Mouse (Mus musculus): ENCODE results near the gene Trak1. TPM values are rescaled to one million over a fixed set of nuclear protein-coding genes. Genes with fewer than 3 reads are reported as not detected.
"Not testable (repeated sequence)": the region's sequence is repeated elsewhere in the genome, so short reads cannot be mapped to it uniquely, and the experiment has no call there.

Trak1 gene
- polyA plus RNA-seq, 1 experiment = 22.2 TPM

DNA sequence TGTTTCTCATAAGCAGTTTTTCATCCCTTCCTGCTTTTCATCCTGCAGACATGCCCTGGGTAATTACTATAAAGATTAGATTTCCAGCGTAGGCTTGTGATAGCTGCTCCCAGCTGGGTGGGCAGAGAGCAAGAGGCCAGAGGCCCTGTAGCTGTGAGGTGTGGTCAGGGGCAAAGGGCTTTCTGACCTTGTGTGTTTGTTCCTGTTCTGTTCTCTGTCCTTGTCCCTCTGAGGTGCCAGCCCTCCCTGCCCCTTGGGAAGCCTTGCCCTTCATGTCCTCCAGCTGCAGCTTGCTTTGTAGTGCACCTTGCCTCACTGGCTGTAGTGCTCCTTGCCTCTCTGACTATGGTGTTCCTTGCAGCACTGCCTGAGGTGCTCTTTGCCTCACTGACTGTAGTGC, 139.2 kb downstream of the Trak1 start:
- TF ChIP-seq POLR2A (IDR thresholded peaks at IDR 0.05; ENCODE audit: control insufficient read depth, low read depth, low read length) = no peak
- no peak for TF ChIP-seq CTCF (IDR thresholded peaks at IDR 0.05; ENCODE audit: control insufficient read depth, insufficient read depth, insufficient replicate concordance, low read depth, low read length)
- Histone ChIP-seq H3K36me3 (ENCODE audit: control insufficient read depth, insufficient read depth, low read length) (no peaks in the 10 kb centered on the region), H3K4me1 (ENCODE audit: control insufficient read depth, insufficient read depth, low read length) (peaks cover 7% of the 10 kb centered on the region), H3K4me3 (ENCODE audit: control insufficient read depth, low read depth, low read length) (no peak overlapping the region), H3K27me3 (ENCODE audit: control insufficient read depth, insufficient read depth, low read length) (no peaks in the 10 kb centered on the region), H3K27ac (ENCODE audit: control insufficient read depth, insufficient read depth, low read depth, low read length) (no peak overlapping the region)

DNA sequence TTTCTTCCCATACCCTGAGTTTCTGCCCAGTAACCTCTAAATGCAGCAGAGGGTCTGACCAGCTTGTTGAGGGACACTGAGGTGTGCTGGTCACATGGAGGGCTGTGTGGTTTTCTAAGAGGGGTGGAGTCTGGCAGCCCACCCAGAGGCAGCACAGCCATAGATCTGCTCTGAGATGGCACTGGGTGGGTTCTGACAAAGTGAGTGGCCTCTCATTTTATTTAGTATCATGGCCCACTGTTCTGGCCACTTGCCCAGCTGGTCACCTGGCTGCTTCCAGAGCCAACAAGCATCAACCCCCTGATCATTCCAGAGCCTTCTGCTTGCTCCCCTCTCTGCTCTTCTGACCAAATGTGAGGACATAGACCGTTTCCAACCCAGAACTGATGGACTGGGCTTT, 144.8 kb downstream of the Trak1 start:
- Histone ChIP-seq H3K27me3 (ENCODE audit: control insufficient read depth, insufficient read depth, low read length) (no peaks in the 10 kb centered on the region), H3K27ac (ENCODE audit: control insufficient read depth, insufficient read depth, low read depth, low read length) (no peak overlapping the region), H3K4me1 (ENCODE audit: control insufficient read depth, insufficient read depth, low read length) (peaks cover 8% of the 10 kb centered on the region), H3K4me3 (ENCODE audit: control insufficient read depth, low read depth, low read length) (no peak overlapping the region), H3K36me3 (ENCODE audit: control insufficient read depth, insufficient read depth, low read length) (no peaks in the 10 kb centered on the region)
- TF ChIP-seq POLR2A (IDR thresholded peaks at IDR 0.05; ENCODE audit: control insufficient read depth, low read depth, low read length) = no peak
- TF ChIP-seq CTCF (IDR thresholded peaks at IDR 0.05; ENCODE audit: control insufficient read depth, insufficient read depth, insufficient replicate concordance, low read depth, low read length) = no peak

DNA sequence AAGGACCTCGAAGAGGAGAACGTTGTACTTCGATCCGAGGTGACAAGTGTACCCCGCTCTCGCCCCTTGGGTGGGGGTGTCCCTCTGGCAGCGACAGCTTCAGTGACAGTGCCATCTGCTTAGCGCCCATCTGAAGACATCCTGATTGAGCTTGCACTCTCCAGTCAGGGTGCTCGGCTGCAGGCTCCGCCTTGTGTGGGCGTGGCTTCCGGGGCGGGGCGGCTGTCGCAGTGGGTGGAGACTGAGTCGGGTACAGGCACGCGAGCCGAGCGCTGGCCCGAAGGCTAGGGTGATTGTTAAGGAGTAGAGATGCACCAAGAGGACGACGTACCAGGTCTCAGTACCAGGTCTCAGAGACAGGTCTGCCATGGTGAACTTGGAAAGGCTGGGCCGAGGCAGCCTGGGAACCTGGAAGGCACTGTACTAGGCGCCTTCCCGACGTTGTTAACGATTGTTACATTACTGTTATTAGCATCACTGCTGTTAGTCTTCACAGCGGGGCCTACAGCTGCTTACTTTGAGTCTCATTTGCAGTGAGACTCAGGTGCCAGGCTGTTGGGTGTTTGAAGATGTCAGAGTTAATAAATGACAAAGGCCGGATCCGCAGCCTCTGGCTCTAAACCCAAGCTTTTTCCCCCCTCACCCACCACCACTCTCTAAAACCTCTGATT, 146.5 kb downstream of the Trak1 start:
- TF ChIP-seq CTCF (IDR thresholded peaks at IDR 0.05; ENCODE audit: control insufficient read depth, insufficient read depth, insufficient replicate concordance, low read depth, low read length) = no peak
- TF ChIP-seq POLR2A (IDR thresholded peaks at IDR 0.05; ENCODE audit: control insufficient read depth, low read depth, low read length) = peak; percentile 59; the same call in 1 of the 2 replicates
- peaks cover 8% of the 10 kb centered on the region for H3K4me1 ChIP-seq (ENCODE audit: control insufficient read depth, insufficient read depth, low read length)
- H3K36me3 ChIP-seq (ENCODE audit: control insufficient read depth, insufficient read depth, low read length) = no peaks in the 10 kb centered on the region
- no peaks in the 10 kb centered on the region for H3K27me3 ChIP-seq (ENCODE audit: control insufficient read depth, insufficient read depth, low read length)
- H3K27ac ChIP-seq (ENCODE audit: control insufficient read depth, insufficient read depth, low read depth, low read length) = no peak overlapping the region
- H3K4me3 ChIP-seq (ENCODE audit: control insufficient read depth, low read depth, low read length) = peak overlapping the region; percentile 69

DNA sequence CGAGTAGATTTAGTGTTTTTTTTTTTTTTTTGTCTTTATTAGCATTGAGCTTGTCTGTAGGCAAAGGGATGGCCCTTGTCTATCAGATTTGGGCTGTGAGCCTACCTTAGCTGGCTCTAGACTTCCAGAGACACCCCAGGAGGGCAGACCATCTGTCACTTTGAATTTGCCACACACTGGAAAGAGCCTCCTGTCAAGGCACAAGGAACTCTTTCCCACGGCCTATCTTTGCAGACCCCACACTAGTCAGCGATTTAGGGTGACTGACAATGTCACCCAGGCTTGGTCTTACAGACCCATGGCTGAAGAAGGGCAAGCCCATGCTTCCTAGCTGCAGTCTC, 147.0 kb downstream of the Trak1 start:
- no peak for TF ChIP-seq CTCF (IDR thresholded peaks at IDR 0.05; ENCODE audit: control insufficient read depth, insufficient read depth, insufficient replicate concordance, low read depth, low read length)
- TF ChIP-seq POLR2A (IDR thresholded peaks at IDR 0.05; ENCODE audit: control insufficient read depth, low read depth, low read length) = no peak
- H3K4me1 ChIP-seq (ENCODE audit: control insufficient read depth, insufficient read depth, low read length) = peaks cover 8% of the 10 kb centered on the region
- H3K27ac ChIP-seq (ENCODE audit: control insufficient read depth, insufficient read depth, low read depth, low read length) = no peak overlapping the region
- no peaks in the 10 kb centered on the region for H3K27me3 ChIP-seq (ENCODE audit: control insufficient read depth, insufficient read depth, low read length)
- H3K4me3 ChIP-seq (ENCODE audit: control insufficient read depth, low read depth, low read length) = peak overlapping the region; percentile 5; the same call in 1 of the 2 replicates
- H3K36me3 ChIP-seq (ENCODE audit: control insufficient read depth, insufficient read depth, low read length) = no peaks in the 10 kb centered on the region

DNA sequence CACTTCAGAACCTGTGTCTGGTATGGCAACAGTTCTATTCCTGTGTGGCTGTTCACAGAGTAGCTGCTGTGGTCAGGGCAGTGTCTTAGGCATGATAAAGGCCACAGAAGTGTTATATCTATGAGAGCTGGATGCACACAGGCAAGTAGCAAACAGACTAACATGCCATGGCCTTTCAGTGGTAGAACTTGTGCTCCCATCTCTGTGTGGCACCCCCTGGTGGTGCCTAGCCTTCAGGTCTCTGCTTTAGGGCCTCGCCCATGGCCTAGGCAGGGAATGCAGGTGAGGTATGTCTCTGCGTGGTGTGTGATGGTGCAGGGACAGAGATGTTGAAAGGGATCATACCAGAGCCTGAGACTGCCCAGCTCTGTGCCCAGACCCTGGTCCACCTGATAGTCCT, 148.1 kb downstream of the Trak1 start:
- H3K4me1 ChIP-seq (ENCODE audit: control insufficient read depth, insufficient read depth, low read length) = peaks cover 8% of the 10 kb centered on the region
- H3K36me3 ChIP-seq (ENCODE audit: control insufficient read depth, insufficient read depth, low read length) = no peaks in the 10 kb centered on the region
- TF ChIP-seq CTCF (IDR thresholded peaks at IDR 0.05; ENCODE audit: control insufficient read depth, insufficient read depth, insufficient replicate concordance, low read depth, low read length) = peak; percentile 43; the same call in 1 of the 2 replicates
- TF ChIP-seq POLR2A (IDR thresholded peaks at IDR 0.05; ENCODE audit: control insufficient read depth, low read depth, low read length) = no peak
- H3K27ac ChIP-seq (ENCODE audit: control insufficient read depth, insufficient read depth, low read depth, low read length) = no peak overlapping the region
- no peaks in the 10 kb centered on the region for H3K27me3 ChIP-seq (ENCODE audit: control insufficient read depth, insufficient read depth, low read length)
- no peak overlapping the region for H3K4me3 ChIP-seq (ENCODE audit: control insufficient read depth, low read depth, low read length)

DNA sequence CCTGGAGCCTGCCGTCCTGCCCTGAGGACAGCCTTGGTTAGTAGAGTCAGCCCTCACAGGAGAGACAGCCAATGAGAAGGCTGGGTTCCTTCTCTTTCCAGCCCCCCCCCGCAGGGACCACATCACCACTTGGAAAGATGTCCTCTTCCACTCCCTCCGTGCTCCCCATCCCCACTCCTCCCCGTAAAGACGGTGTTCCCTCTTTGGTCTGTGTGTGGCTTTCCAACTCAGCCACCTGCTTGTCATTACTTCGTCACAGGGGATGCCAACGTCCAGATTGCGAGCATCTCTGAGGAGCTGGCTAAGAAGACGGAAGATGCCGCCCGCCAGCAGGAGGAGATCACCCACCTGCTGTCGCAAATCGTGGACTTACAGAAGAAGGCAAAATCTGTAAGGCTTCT, 149.1 kb downstream of the Trak1 start:
- Histone ChIP-seq H3K36me3 (ENCODE audit: control insufficient read depth, insufficient read depth, low read length) (no peaks in the 10 kb centered on the region; the same call in 1 of the 2 replicates), H3K4me3 (ENCODE audit: control insufficient read depth, low read depth, low read length) (no peak overlapping the region), H3K27ac (ENCODE audit: control insufficient read depth, insufficient read depth, low read depth, low read length) (no peak overlapping the region), H3K27me3 (ENCODE audit: control insufficient read depth, insufficient read depth, low read length) (no peaks in the 10 kb centered on the region), H3K4me1 (ENCODE audit: control insufficient read depth, insufficient read depth, low read length) (peaks cover 8% of the 10 kb centered on the region)
- TF ChIP-seq CTCF (IDR thresholded peaks at IDR 0.05; ENCODE audit: control insufficient read depth, insufficient read depth, insufficient replicate concordance, low read depth, low read length) (no peak), POLR2A (IDR thresholded peaks at IDR 0.05; ENCODE audit: control insufficient read depth, low read depth, low read length) (no peak)

DNA sequence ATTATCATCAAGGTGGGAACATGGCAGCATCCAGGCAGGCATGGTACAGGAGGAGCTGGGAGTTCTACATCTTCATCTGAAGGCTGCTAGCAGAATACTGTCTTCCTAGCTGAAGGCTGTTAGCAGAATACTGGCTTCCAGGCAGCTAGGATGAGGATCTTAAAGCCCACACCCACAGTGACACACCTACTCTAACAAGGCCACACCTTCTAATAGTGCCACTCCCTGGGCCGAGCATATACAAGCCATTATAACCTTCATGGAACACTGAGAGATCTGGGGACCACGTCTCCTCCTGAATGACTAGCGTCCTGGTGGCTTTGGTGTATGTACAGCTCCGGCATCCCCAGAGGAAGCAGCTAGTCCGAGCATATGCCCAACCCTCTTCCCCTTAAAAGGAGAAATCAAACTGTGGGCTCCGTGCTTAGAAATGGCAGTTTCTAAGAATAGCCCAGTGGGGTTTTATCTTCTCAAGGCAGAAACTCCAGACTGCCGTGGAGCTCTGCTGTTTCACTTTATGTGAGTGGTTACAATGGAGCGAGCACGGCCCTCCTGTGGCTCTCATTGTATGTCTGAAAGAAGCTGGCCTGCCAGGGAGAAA, 155.1 kb downstream of the Trak1 start:
- not testable (repeated sequence) for H3K4me1 ChIP-seq (ENCODE audit: control insufficient read depth, insufficient read depth, low read length); H3K4me3 ChIP-seq (ENCODE audit: control insufficient read depth, low read depth, low read length); H3K36me3 ChIP-seq (ENCODE audit: control insufficient read depth, insufficient read depth, low read length); H3K27ac ChIP-seq (ENCODE audit: control insufficient read depth, insufficient read depth, low read depth, low read length); H3K27me3 ChIP-seq (ENCODE audit: control insufficient read depth, insufficient read depth, low read length)
